In genomic region chr9:75789879-75790428, GRCm38 (mm10) we compare ENCODE assay signal across 23 mouse cellular contexts. TPM values are rescaled to one million over a fixed set of nuclear protein-coding genes. Genes with fewer than 3 reads are reported as not detected.
DNase-seq lines count a peak whose midpoint lies in the region; ATAC-seq lines count a peak whose summit lies in the region.
"Had no signal": no experiment of that assay in that cellular context is flagged by ENCODE, and none has a peak within 500 bp of the region (broad histone marks: within the 10 kb centered on the region; RNA-seq: fewer than 3 reads in every experiment).

No protein-coding gene starts in this region.

- H3K4me2 ChIP-seq in neural tube, embryonic 11.5 days (ENCODE audit: low read depth) = no peak overlapping the region
- H3K4me2 ChIP-seq: hindbrain, embryonic 15.5 days; intestine, embryonic 15.5 days; liver, embryonic 13.5 days; midbrain, embryonic 13.5 days had no signal

- H3K4me1 ChIP-seq in neural tube, embryonic 11.5 days (ENCODE audit: control insufficient read depth, insufficient read depth, low read length) = peaks cover 4% of the 10 kb centered on the region; the same call in 1 of the 2 replicates
- H3K4me1 ChIP-seq: forebrain, embryonic 10.5 days; hindbrain, embryonic 15.5 days; intestine, embryonic 15.5 days; liver, embryonic 13.5 days; midbrain, embryonic 13.5 days had no signal

- 41% methylated on average over 7 of the region's 7 CpGs for WGBS in neural tube, embryonic 11.5 days

- peak; percentile 63; the same call in 1 of the 2 replicates for ATAC-seq in neural tube, embryonic 11.5 days (ENCODE audit: insufficient read depth, low FRiP score, low TSS enrichment)
- ATAC-seq: forebrain, embryonic 16.5 days; intestine, embryonic 15.5 days; midbrain, embryonic 13.5 days had no signal

- H3K27ac ChIP-seq in neural tube, embryonic 11.5 days (ENCODE audit: low read depth, low read length) = no peak overlapping the region
- H3K27ac ChIP-seq: forebrain, embryonic 10.5 days; heart, embryonic 10.5 days; hindbrain, embryonic 15.5 days; intestine, embryonic 15.5 days; liver, embryonic 13.5 days; midbrain, embryonic 13.5 days had no signal

- peak; percentile 47 to 61 for DNase-seq in cerebellum, postnatal 10 days
- DNase-seq in cerebellum, adult 11-12 months = no peak
- no peak for DNase-seq in neural tube, embryonic 11.5 days (ENCODE audit: low spot score)
- no peak for DNase-seq in neural tube, embryonic 10.5 days (ENCODE audit: extremely low spot score, low spot score)
- peak; percentile 40 for DNase-seq in brain, adult 2 months (ENCODE audit: low read depth, low spot score)
- DNase-seq in retina, postnatal 1 day = peak; percentile 7
- DNase-seq in thymus, postnatal 36 days = no peak
- DNase-seq in kidney, adult 8-10 months = no peak
- DNase-seq: gastrocnemius, postnatal 10 days; heart, postnatal 4 days; kidney, adult 9 months; kidney, postnatal 14 days; layer of hippocampus, postnatal 36 days; liver, embryonic 13.5 days; lung, adult 2 months; lung, postnatal 14 days; right cerebral cortex, adult 18-20 months had no signal

- no peaks in the 10 kb centered on the region for H3K27me3 ChIP-seq in neural tube, embryonic 11.5 days (ENCODE audit: control insufficient read depth, insufficient read depth, low read length)
- H3K27me3 ChIP-seq: hindbrain, embryonic 15.5 days; intestine, embryonic 15.5 days; liver, embryonic 13.5 days; midbrain, embryonic 13.5 days had no signal

- H3K9ac ChIP-seq in neural tube, embryonic 11.5 days (ENCODE audit: low read length) = no peak overlapping the region
- H3K9ac ChIP-seq: hindbrain, embryonic 15.5 days; intestine, embryonic 15.5 days; liver, embryonic 13.5 days; midbrain, embryonic 13.5 days had no signal

- H3K4me3 ChIP-seq in neural tube, embryonic 11.5 days (ENCODE audit: low read depth, low read length) = no peak overlapping the region
- H3K4me3 ChIP-seq: forebrain, embryonic 10.5 days; heart, embryonic 10.5 days; hindbrain, embryonic 15.5 days; intestine, embryonic 15.5 days; liver, embryonic 13.5 days; midbrain, embryonic 13.5 days had no signal

- H3K36me3 ChIP-seq in neural tube, embryonic 11.5 days (ENCODE audit: control insufficient read depth, insufficient read depth, low read length) = no peaks in the 10 kb centered on the region
- H3K36me3 ChIP-seq: forebrain, embryonic 10.5 days; hindbrain, embryonic 15.5 days; intestine, embryonic 15.5 days; liver, embryonic 13.5 days; midbrain, embryonic 13.5 days had no signal

- no peaks in the 10 kb centered on the region for H3K9me3 ChIP-seq in neural tube, embryonic 11.5 days (ENCODE audit: control insufficient read depth, low read length)
- H3K9me3 ChIP-seq: forebrain, embryonic 10.5 days; heart, embryonic 10.5 days; hindbrain, embryonic 15.5 days; intestine, embryonic 15.5 days; liver, embryonic 13.5 days; midbrain, embryonic 13.5 days had no signal

RNA-seq across cellular contexts. Expression of gene Bmp5, which starts 14.8 kb away (rescaled TPM):
- polyA plus RNA-seq in neural tube, embryonic 11.5 days (2014; fragmentation: Nextera tagmentation; extraction: Ambion mirVana) = 6.5 and 8.7 TPM in 2 replicates

Comparison
In these comparisons a context has a peak if more than half of its experiments do, and no peak if none do; other contexts are left out.
1. DNase-seq: peak in cerebellum, postnatal 10 days (2 of 2), brain, adult 2 months (single experiment) and retina, postnatal 1 day (single experiment); none in cerebellum, adult 11-12 months (single experiment), neural tube, embryonic 11.5 days (single experiment), neural tube, embryonic 10.5 days (single experiment), thymus, postnatal 36 days (0 of 2) and kidney, adult 8-10 months (0 of 2).